Mouse (Mus musculus) bone marrow, adult 2 months (tissue): Measurements from ENCODE around the gene Hnrnpf.

ENCODE experiments used
- CTCF ChIP-seq: fragments of 200-500 bp; IDR thresholded peaks from 2 replicates; pipeline ENCODE4 v1.5.1; 2011; ENCODE audit warnings: low read length, control low read depth; ENCODE audit not compliant: control insufficient read depth, insufficient read depth
- POLR2A ChIP-seq: fragments of 200-500 bp; IDR thresholded peaks from 2 replicates; pipeline ENCODE4 v1.6.1; 2011; ENCODE audit warnings: low read depth, mild to moderate bottlenecking, control low read depth, low read length, borderline replicate concordance; ENCODE audit not compliant: control insufficient read depth

DNA sequence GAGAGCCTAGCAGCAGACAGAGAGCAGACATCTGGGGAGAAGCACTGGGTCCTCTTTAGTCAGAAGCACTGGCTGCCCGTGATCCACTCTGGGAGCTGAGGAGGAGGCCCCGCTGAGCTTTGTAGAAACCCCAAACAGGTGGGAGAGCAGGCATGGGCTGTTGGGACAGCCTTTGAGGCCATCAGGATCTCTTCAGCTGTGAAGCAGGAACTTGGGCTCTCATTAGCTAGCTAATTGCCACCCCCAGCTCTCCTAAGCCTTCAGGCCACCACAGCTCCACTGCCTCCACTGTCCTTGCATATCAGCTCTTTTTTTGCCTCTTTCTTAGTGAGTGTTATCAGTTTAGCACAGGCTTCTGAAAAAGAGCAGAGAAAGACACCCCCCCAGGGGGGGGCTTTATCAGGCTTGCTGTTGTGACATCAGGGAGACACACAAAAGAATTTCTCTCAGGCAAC, 11.5 kb upstream of the Hnrnpf start:
- no peak for TF ChIP-seq POLR2A
- no peak for TF ChIP-seq CTCF
